Mouse (Mus musculus): ENCODE data around the gene Ngfr. TPM values are rescaled to one million over a fixed set of nuclear protein-coding genes. Genes with fewer than 3 reads are reported as not detected.

The Ngfr gene
- polyA plus RNA-seq, 1 experiment, result 6.5 TPM

- Histone ChIP-seq H3K27me3 (ENCODE audit: control insufficient read depth, insufficient read depth, low read length) (peaks cover 5% of the 10 kb centered on the region; the same call in 1 of the 2 replicates), H3K36me3 (ENCODE audit: control insufficient read depth, insufficient read depth, low read length) (no peaks in the 10 kb centered on the region), H3K27ac (ENCODE audit: insufficient read depth, low read depth, low read length) (no peak overlapping the region), H3K4me3 (ENCODE audit: low read depth, low read length) (peak overlapping the region; percentile 54), H3K4me1 (ENCODE audit: control insufficient read depth, insufficient read depth, insufficient read length, low read length) (peaks cover 7% of the 10 kb centered on the region)
- peak; percentile 98 for TF ChIP-seq CTCF (IDR thresholded peaks at IDR 0.05; ENCODE audit: extremely low read depth, insufficient read length, insufficient replicate concordance, low read depth, low read length)
- no peak for TF ChIP-seq POLR2A (IDR thresholded peaks at IDR 0.05; ENCODE audit: low read depth, low read length)
- 2% methylated on average over 27 of the region's 27 CpGs for WGBS
Observed at GRCm38 (mm10) chr11:95520456-95521072, 67.0 kb downstream of the Ngfr start.

DNA sequence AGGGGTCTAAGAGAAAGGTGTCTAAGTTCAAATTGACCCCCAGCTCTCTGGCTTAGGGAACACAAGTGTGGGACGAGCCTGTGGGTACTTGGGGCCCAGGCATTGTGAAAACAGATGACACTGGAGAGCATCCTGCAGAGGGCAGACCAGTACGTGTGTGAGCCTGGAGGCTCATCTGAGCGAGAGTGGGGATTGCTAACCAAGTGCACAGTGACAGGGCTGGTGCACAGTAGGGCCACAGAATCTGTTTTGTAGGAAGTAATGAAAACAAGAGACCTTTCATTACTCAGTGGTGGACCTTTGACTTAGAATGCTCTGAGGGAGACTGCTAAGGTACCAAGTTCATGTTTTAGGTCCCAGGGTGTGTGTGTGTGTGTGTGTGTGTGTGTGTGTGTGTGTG, 67.5 kb downstream of the Ngfr start:
- H3K27ac ChIP-seq (ENCODE audit: insufficient read depth, low read depth, low read length), result no peak overlapping the region
- no peak for TF ChIP-seq CTCF (IDR thresholded peaks at IDR 0.05; ENCODE audit: extremely low read depth, insufficient read length, insufficient replicate concordance, low read depth, low read length)
- no peak for TF ChIP-seq POLR2A (IDR thresholded peaks at IDR 0.05; ENCODE audit: low read depth, low read length)
- H3K27me3 ChIP-seq (ENCODE audit: control insufficient read depth, insufficient read depth, low read length), result peaks cover 7% of the 10 kb centered on the region; the same call in 1 of the 2 replicates
- no peaks in the 10 kb centered on the region for H3K36me3 ChIP-seq (ENCODE audit: control insufficient read depth, insufficient read depth, low read length)
- WGBS, result 61% methylated on average over 3 of the region's 3 CpGs
- H3K4me1 ChIP-seq (ENCODE audit: control insufficient read depth, insufficient read depth, insufficient read length, low read length), result peaks cover 7% of the 10 kb centered on the region
- H3K4me3 ChIP-seq (ENCODE audit: low read depth, low read length), result no peak overlapping the region

- 71% methylated on average over 10 of the region's 10 CpGs for WGBS
- TF ChIP-seq POLR2A (IDR thresholded peaks at IDR 0.05; ENCODE audit: low read depth, low read length), result no peak
- no peak for TF ChIP-seq CTCF (IDR thresholded peaks at IDR 0.05; ENCODE audit: extremely low read depth, insufficient read length, insufficient replicate concordance, low read depth, low read length)
- H3K27me3 ChIP-seq (ENCODE audit: control insufficient read depth, insufficient read depth, low read length), result peaks cover 13% of the 10 kb centered on the region
Observed at GRCm38 (mm10) chr11:95519299-95519698, 68.2 kb downstream of the Ngfr start.

More at GRCm38 (mm10) chr11:95519299-95519698, 68.2 kb downstream of the Ngfr start:
- no peak overlapping the region for H3K27ac ChIP-seq (ENCODE audit: insufficient read depth, low read depth, low read length)
- peaks cover 11% of the 10 kb centered on the region for H3K4me1 ChIP-seq (ENCODE audit: control insufficient read depth, insufficient read depth, insufficient read length, low read length)
- no peaks in the 10 kb centered on the region for H3K36me3 ChIP-seq (ENCODE audit: control insufficient read depth, insufficient read depth, low read length)
- H3K4me3 ChIP-seq (ENCODE audit: low read depth, low read length), result no peak overlapping the region

Other genes with a start within 250 kb of the Ngfr start
- 81.9 and 151 TPM in 2 replicates for gene Slc35b1, start 203.0 kb downstream of the Ngfr start, polyA plus RNA-seq (2012; rRNA removed)
- 23.1 and 65.9 TPM in 2 replicates for gene Spop, start 173.7 kb downstream of the Ngfr start, polyA plus RNA-seq (2012; rRNA removed)
- 0.23 and 0.61 TPM in 2 replicates for gene Nxph3, start 73.2 kb downstream of the Ngfr start, polyA plus RNA-seq (2012; rRNA removed)
- gene Phb, start 79.2 kb upstream of the Ngfr start, polyA plus RNA-seq (2012; rRNA removed), result 61.3 and 68.9 TPM in 2 replicates
- 12.4 and 25.1 TPM in 2 replicates for gene Zfp652, start 124.9 kb upstream of the Ngfr start, polyA plus RNA-seq (2012; rRNA removed)
- gene B130006D01Rik, start 135.9 kb upstream of the Ngfr start, polyA plus RNA-seq (2012; rRNA removed), result 0.05 TPM in 1 of 2 replicates, not detected in the other
- 236 and 278 TPM in 2 replicates for gene Phospho1, start 236.8 kb upstream of the Ngfr start, polyA plus RNA-seq (2012; rRNA removed)
- gene Gngt2, start 249.5 kb upstream of the Ngfr start, polyA plus RNA-seq (2012; rRNA removed), result 2.1 and 4.7 TPM in 2 replicates